Mouse (Mus musculus) CH12.LX (cell line): ENCODE data around the gene Fam222b. TPM values are rescaled to one million over a fixed set of nuclear protein-coding genes. Genes with fewer than 3 reads are reported as not detected.

ENCODE experiments used
- DNase-seq: peaks from one replicate; pipeline ENCODE4 v3.0.0-alpha.2; 2013; ENCODE audit errors: extremely low read depth
- H3K27ac ChIP-seq: 2 replicates; pipeline ENCODE4 v1.5.1; 2012; ENCODE audit warnings: low read depth, mild to moderate bottlenecking, control low read depth, moderate library complexity; ENCODE audit not compliant: insufficient read depth
- H3K27me3 ChIP-seq: replicated peaks from 2 replicates; pipeline ENCODE3; 2012; ENCODE audit warnings: inconsistent platforms
- H3K36me3 ChIP-seq, 2 experiments: replicated peaks in 1 of 2; 2 replicates each; pipeline versions ENCODE3 to v1.6.1; 2012; ENCODE audit warnings: inconsistent platforms in 1 of 2, low read length in 1 of 2, mild to moderate bottlenecking in 1 of 2, mixed read lengths in 1 of 2, moderate library complexity in 1 of 2; ENCODE audit not compliant: control insufficient read depth in 1 of 2, insufficient read depth in 1 of 2
- H3K4me1 ChIP-seq, 2 experiments: 2 replicates each; pipeline ENCODE4 v1.6.1; 2012; ENCODE audit warnings: inconsistent platforms in 1 of 2, moderate library complexity in 1 of 2; ENCODE audit not compliant: insufficient read depth in 2 of 2, control insufficient read depth in 1 of 2
- H3K4me2 ChIP-seq: 2 replicates; pipeline ENCODE4 v1.6.1; 2012; ENCODE audit warnings: low read depth, mild to moderate bottlenecking, control low read depth; ENCODE audit not compliant: poor library complexity, insufficient read depth, severe bottlenecking
- H3K4me3 ChIP-seq, 3 experiments: fragments of 150-350 bp in 1 of 3; sonication (generic) in 1 of 3; replicated peaks in 1 of 3; 2 replicates each; pipeline versions ENCODE3 to v1.5.1; 2011 to 2012; ENCODE audit warnings: low read depth in 2 of 3, low read length in 2 of 3, mild to moderate bottlenecking in 2 of 3, moderate library complexity in 2 of 3, control low read depth in 1 of 3, improper control_type of control experiment in 1 of 3, inconsistent platforms in 1 of 3, mixed read lengths in 1 of 3; ENCODE audit not compliant: poor library complexity in 1 of 3
- H3K79me2 ChIP-seq: replicated peaks from 2 replicates; pipeline ENCODE4 v1.6.1; 2012; ENCODE audit warnings: mild to moderate bottlenecking, moderate library complexity; ENCODE audit not compliant: control insufficient read depth, poor library complexity, insufficient read depth, severe bottlenecking; ENCODE audit errors: extremely low read depth
- H3K9ac ChIP-seq: 2 replicates; pipeline ENCODE4 v1.6.1; 2012; ENCODE audit warnings: low read depth, mild to moderate bottlenecking, control low read depth, moderate library complexity; ENCODE audit not compliant: insufficient read depth
- H3K9me3 ChIP-seq: replicated peaks from 2 replicates; pipeline ENCODE3; 2012; ENCODE audit warnings: low read length, inconsistent platforms, mixed read lengths
- CHD2 ChIP-seq: IDR thresholded peaks from 2 replicates; pipeline ENCODE4 v1.6.1; 2011; ENCODE audit warnings: low read length, improper control_type of control experiment
- ELF1 ChIP-seq: IDR thresholded peaks from 2 replicates; pipeline ENCODE4 v1.6.1; 2014; ENCODE audit warnings: low read depth, mild to moderate bottlenecking, inconsistent platforms, low read length, improper control_type of control experiment
- HCFC1 ChIP-seq: IDR thresholded peaks from 2 replicates; pipeline ENCODE4 v1.6.1; 2012; ENCODE audit warnings: low read depth, mild to moderate bottlenecking, inconsistent platforms, low read length, improper control_type of control experiment
- IRF4 ChIP-seq: IDR thresholded peaks from 2 replicates; pipeline ENCODE4 v1.6.1; 2014; ENCODE audit warnings: low read depth, mild to moderate bottlenecking, inconsistent platforms, low read length, improper control_type of control experiment
- JUND ChIP-seq: conservative IDR thresholded peaks from 2 replicates; pipeline ENCODE4 v1.6.1; 2011; ENCODE audit warnings: low read depth, low read length, improper control_type of control experiment
- KAT2A ChIP-seq: IDR thresholded peaks from 2 replicates; pipeline ENCODE4 v1.6.1; 2012; ENCODE audit warnings: low read length, improper control_type of control experiment, inconsistent platforms; ENCODE audit not compliant: insufficient replicate concordance
- MAFK ChIP-seq: IDR thresholded peaks from 2 replicates; pipeline ENCODE4 v1.6.1; 2011; ENCODE audit warnings: low read length, improper control_type of control experiment; ENCODE audit not compliant: insufficient replicate concordance
- MAX ChIP-seq: IDR thresholded peaks from 2 replicates; pipeline ENCODE4 v1.6.1; 2011; ENCODE audit warnings: low read length, improper control_type of control experiment
- MXI1 ChIP-seq: IDR thresholded peaks from 2 replicates; pipeline ENCODE4 v1.6.1; 2011; ENCODE audit warnings: mild to moderate bottlenecking, low read depth, low read length, improper control_type of control experiment
- MYC ChIP-seq: IDR thresholded peaks from 2 replicates; pipeline ENCODE4 v1.6.1; 2011; ENCODE audit warnings: low read depth, mild to moderate bottlenecking, improper control_type of control experiment, low read length
- NELFE ChIP-seq: IDR thresholded peaks from 2 replicates; pipeline ENCODE4 v1.6.1; 2011; ENCODE audit warnings: low read depth, low read length, improper control_type of control experiment
- NRF1 ChIP-seq: IDR thresholded peaks from 2 replicates; pipeline ENCODE4 v1.6.1; 2014; ENCODE audit warnings: low read depth, mild to moderate bottlenecking, inconsistent platforms, low read length, improper control_type of control experiment, moderate library complexity
- PAX5 ChIP-seq: IDR thresholded peaks from 2 replicates; pipeline ENCODE4 v1.6.1; 2012; ENCODE audit warnings: low read length, inconsistent platforms, mixed read lengths
- POLR2A ChIP-seq: IDR thresholded peaks from 2 replicates; pipeline ENCODE4 v1.6.1; 2011; ENCODE audit warnings: low read depth, mild to moderate bottlenecking, improper control_type of control experiment, low read length
- POLR2AphosphoS2 ChIP-seq: IDR thresholded peaks from 2 replicates; pipeline ENCODE4 v1.6.1; 2011; ENCODE audit warnings: low read depth, low read length, improper control_type of control experiment
- SIN3A ChIP-seq: IDR thresholded peaks from 2 replicates; pipeline ENCODE4 v1.6.1; 2012; ENCODE audit warnings: low read length, improper control_type of control experiment, inconsistent platforms
- SMC3 ChIP-seq: IDR thresholded peaks from 2 replicates; pipeline ENCODE4 v1.6.1; 2011; ENCODE audit warnings: low read depth, low read length, improper control_type of control experiment
- TBP ChIP-seq: conservative IDR thresholded peaks from 2 replicates; pipeline ENCODE4 v1.6.1; 2011; ENCODE audit warnings: low read depth, low read length, improper control_type of control experiment
- TCF12 ChIP-seq: IDR thresholded peaks from 2 replicates; pipeline ENCODE4 v1.6.1; 2014; ENCODE audit warnings: low read depth, mild to moderate bottlenecking, inconsistent platforms, low read length, improper control_type of control experiment
- UBTF ChIP-seq: IDR thresholded peaks from 2 replicates; pipeline ENCODE4 v1.6.1; 2012; ENCODE audit warnings: low read depth, mild to moderate bottlenecking, inconsistent platforms, low read length, improper control_type of control experiment, moderate library complexity
- USF2 ChIP-seq: conservative IDR thresholded peaks from 2 replicates; pipeline ENCODE4 v1.6.1; 2011; ENCODE audit warnings: low read depth, low read length, improper control_type of control experiment
- ZMIZ1 ChIP-seq: IDR thresholded peaks from 2 replicates; pipeline ENCODE4 v1.6.1; 2012; ENCODE audit warnings: low read depth, mild to moderate bottlenecking, inconsistent platforms, low read length, improper control_type of control experiment
- ZNF384 ChIP-seq: IDR thresholded peaks from 2 replicates; pipeline ENCODE4 v1.6.1; 2012; ENCODE audit warnings: low read depth, low read length, improper control_type of control experiment, inconsistent platforms
- dilution Hi-C: fragments of 300-500 bp; cut with MboI; formaldehyde crosslinking; loops from 2 replicates; pipeline ENCODE4 v1.14.3; 2020; ENCODE audit warnings: low sequenced_read_pairs; ENCODE audit not compliant: extremely low pct_unique_long_range_greater_than_20kb, extremely low pct_ligation_motif_present
- in situ Hi-C: fragments of 300-500 bp; cut with MboI; formaldehyde crosslinking; loops from 3 replicates; pipeline ENCODE4 v1.14.3; 2019; ENCODE audit warnings: low sequenced_read_pairs, low pct_ligation_motif_present, low pct_unique_long_range_greater_than_20kb, mixed read lengths
- polyA plus RNA-seq: library from polyadenylated mRNA; unstranded; fragments of >175 nt; gene quantifications from 2 replicates; pipeline ENCODE4 v1.2.1, GENCODE M21; 2012; ENCODE audit warnings: low read depth; ENCODE audit not compliant: insufficient read length
- total RNA-seq, 2 experiments: library from RNA; depleted of rRNA; stranded (reverse); fragments of 300-350 nt in 1 of 2; fragments of >200 nt in 1 of 2; gene quantifications; 2 replicates each; pipeline ENCODE4 v1.2.3; 2012 to 2014

Fam222b gene
- total and polyA plus RNA-seq, 3 experiments = 5.9 to 34.4 (median 8.7) TPM

GRCm38 (mm10) chr11:78079961-78080921, 14.2 kb upstream of the Fam222b start, which contains the start of gene Eral1:
Gene Eral1, minus strand, starts transcription at chr11:78080383.
- H3K27me3 ChIP-seq = no peaks in the 10 kb centered on the region
- in situ Hi-C loops = no loop called here
- DNase-seq = peak; percentile 88
- H3K79me2 ChIP-seq = peaks cover 17% of the 10 kb centered on the region
- H3K4me1 ChIP-seq = peaks cover 4 to 19% of the 10 kb centered on the region in 2 experiments
- peak within 1 kb of the TSS; percentile 94 for H3K4me2 ChIP-seq
- peaks cover 16 to 31% of the 10 kb centered on the region in 2 experiments for H3K36me3 ChIP-seq
- peak within 1 kb of the TSS; percentile 82 for H3K9ac ChIP-seq
- peak; percentile 91 for TF ChIP-seq TBP
- peak; percentile 99 for TF ChIP-seq TCF12
- TF ChIP-seq MYC = peak; percentile 68; the same call in 1 of the 2 replicates
- TF ChIP-seq POLR2AphosphoS2 = peak; percentile 86; the same call in 1 of the 2 replicates
- peak; percentile 91 for TF ChIP-seq MXI1
- TF ChIP-seq KAT2A = peak; percentile 86; the same call in 1 of the 2 replicates
- TF ChIP-seq PAX5 = no peak
- 0 out of 2 replicates have a peak, but pooled peaks have one; percentile 47 for TF ChIP-seq UBTF
- peak; percentile 93 for TF ChIP-seq SIN3A
- TF ChIP-seq IRF4 = no peak
- TF ChIP-seq ELF1 = peak; percentile 53
- peak; percentile 94 for TF ChIP-seq HCFC1
- TF ChIP-seq ZNF384 = 0 out of 2 replicates have a peak, but pooled peaks have one; percentile 9
- peak; percentile 20; the same call in 1 of the 2 replicates for TF ChIP-seq USF2
- no peak for TF ChIP-seq SMC3
- 0 out of 2 replicates have a peak, but pooled peaks have one; percentile 48 for TF ChIP-seq CHD2
- peak; percentile 97 for TF ChIP-seq NELFE
- TF ChIP-seq NRF1 = peak; percentile 71
- peak; percentile 86 for TF ChIP-seq ZMIZ1
- TF ChIP-seq POLR2A = peak; percentile 98
- no peak for TF ChIP-seq JUND
- peak; percentile 59; the same call in 1 of the 2 replicates for TF ChIP-seq MAX
- TF ChIP-seq MAFK = no peak
- TF ChIP-seq, all 38 proteins: peak for 18
- Histone ChIP-seq H3K9me3 (no peaks in the 10 kb centered on the region), H3K27ac (peak within 1 kb of the TSS; percentile 27), H3K4me3 (peak within 1 kb of the TSS; percentile 73 to 96 (median 86))
- dilution Hi-C loops = no loop called here
